In the genomic region with DNA sequence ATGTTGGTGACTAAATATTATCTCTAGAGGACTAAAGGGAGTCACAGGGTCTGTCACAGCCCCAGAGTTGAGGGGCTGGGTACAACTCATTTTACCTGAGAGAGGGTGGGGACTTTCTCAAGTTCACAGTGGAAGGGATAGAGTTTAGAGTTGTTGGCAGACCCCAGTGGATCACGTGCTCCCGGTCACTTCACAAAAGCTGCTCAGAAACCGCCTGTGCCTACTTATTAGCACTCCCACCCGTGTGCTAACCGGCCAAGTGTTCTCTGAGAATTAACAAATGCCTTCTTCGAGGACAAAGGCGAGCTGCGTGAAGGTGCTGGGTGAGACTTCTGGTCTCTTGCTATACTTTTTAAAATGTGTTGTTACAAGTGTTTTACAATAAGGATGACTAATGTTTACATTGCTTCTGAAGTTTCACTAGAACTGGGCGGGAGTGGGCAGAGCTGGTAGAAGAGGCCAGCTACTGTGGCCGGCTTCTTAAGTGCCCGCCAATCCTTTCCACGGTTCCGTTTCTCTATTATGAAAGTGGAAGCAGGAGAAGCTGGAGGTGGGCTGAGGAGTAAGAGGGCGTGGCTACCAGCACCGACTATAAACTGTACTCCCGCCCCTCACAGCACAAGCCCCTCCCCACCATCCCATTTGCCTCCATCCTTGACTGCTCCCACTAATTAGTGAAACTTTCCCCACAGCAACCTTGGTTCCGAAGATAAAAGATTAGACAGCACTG, we compare ENCODE assay signal across 8 mouse cellular contexts. TPM values are rescaled to one million over a fixed set of nuclear protein-coding genes. Genes with fewer than 3 reads are reported as not detected.
DNase-seq lines count a peak whose midpoint lies in the region; ATAC-seq and TF ChIP-seq lines count a peak whose summit lies in the region.

No protein-coding gene starts in this region.

- no peak for TF ChIP-seq CTCF in hindbrain, postnatal 0 days (IDR thresholded peaks at IDR 0.05; ENCODE audit: low read depth)
- TF ChIP-seq CTCF in small intestine, adult 2 months (IDR thresholded peaks at IDR 0.05; ENCODE audit: extremely low read depth, insufficient read length, insufficient replicate concordance, low read depth, low read length): no peak

- no peaks in the 10 kb centered on the region for H3K9me3 ChIP-seq in hindbrain, embryonic 16.5 days (ENCODE audit: control insufficient read depth, low read length)
- no peaks in the 10 kb centered on the region for H3K9me3 ChIP-seq in hindbrain, postnatal 0 days (ENCODE audit: low read length)
- H3K9me3 ChIP-seq in liver, embryonic 12.5 days (replicated peaks): no peaks in the 10 kb centered on the region

- H3K36me3 ChIP-seq in hindbrain, embryonic 16.5 days (ENCODE audit: control insufficient read depth, insufficient read depth, low read length): no peaks in the 10 kb centered on the region
- H3K36me3 ChIP-seq in hindbrain, postnatal 0 days (ENCODE audit: insufficient read depth, low read length): no peaks in the 10 kb centered on the region
- no peaks in the 10 kb centered on the region for H3K36me3 ChIP-seq in liver, embryonic 12.5 days
- no peaks in the 10 kb centered on the region for H3K36me3 ChIP-seq in small intestine, adult 2 months (ENCODE audit: control insufficient read depth, insufficient read depth, low read length)

- H3K27me3 ChIP-seq in hindbrain, embryonic 16.5 days (replicated peaks; ENCODE audit: control insufficient read depth, insufficient read depth, low read length): no peaks in the 10 kb centered on the region
- H3K27me3 ChIP-seq in hindbrain, postnatal 0 days (ENCODE audit: insufficient read depth, low read length): no peaks in the 10 kb centered on the region
- no peaks in the 10 kb centered on the region for H3K27me3 ChIP-seq in liver, embryonic 12.5 days (replicated peaks)
- H3K27me3 ChIP-seq in small intestine, adult 2 months (ENCODE audit: control insufficient read depth, insufficient read depth, low read length): no peaks in the 10 kb centered on the region

- no peak; the same call in 1 of the 2 replicates for TF ChIP-seq POLR2A in small intestine, adult 2 months (IDR thresholded peaks at IDR 0.05; ENCODE audit: low read depth, low read length)

- no peak for DNase-seq in hindbrain, postnatal 0 days (ENCODE audit: low spot score)
- DNase-seq in spleen, postnatal 36 days (ENCODE audit: low spot score in 2 of 2): no peak
- no peak for DNase-seq in layer of hippocampus, postnatal 14 days (ENCODE audit: low spot score in 2 of 2)

- no peak overlapping the region for H3K27ac ChIP-seq in hindbrain, embryonic 16.5 days (ENCODE audit: low read depth, low read length)
- H3K27ac ChIP-seq in hindbrain, postnatal 0 days: no peak overlapping the region
- H3K27ac ChIP-seq in liver, embryonic 12.5 days: no peak overlapping the region
- no peak overlapping the region for H3K27ac ChIP-seq in small intestine, adult 2 months (ENCODE audit: insufficient read depth, low read depth, low read length)

- H3K4me2 ChIP-seq in hindbrain, embryonic 16.5 days (ENCODE audit: low read length): 0 out of 2 replicates have a peak overlapping the region, but pooled peaks have one; percentile 10
- no peak overlapping the region for H3K4me2 ChIP-seq in hindbrain, postnatal 0 days (ENCODE audit: low read depth, low read length)
- H3K4me2 ChIP-seq in liver, embryonic 12.5 days: peak overlapping the region; percentile 38

- WGBS in hindbrain, embryonic 16.5 days: 42% methylated on average over 17 of the region's 17 CpGs
- 45% methylated on average over 17 of the region's 17 CpGs for WGBS in hindbrain, postnatal 0 days
- 35% methylated on average over 17 of the region's 17 CpGs for WGBS in liver, embryonic 12.5 days (ENCODE audit: insufficient replicate concordance)
- WGBS in small intestine, adult 2 months: 14% methylated on average over 17 of the region's 17 CpGs

- no peaks in the 10 kb centered on the region for H3K4me1 ChIP-seq in hindbrain, embryonic 16.5 days (ENCODE audit: control insufficient read depth, insufficient read depth, low read depth, low read length)
- no peaks in the 10 kb centered on the region for H3K4me1 ChIP-seq in hindbrain, postnatal 0 days (ENCODE audit: insufficient read depth, low read length)
- H3K4me1 ChIP-seq in liver, embryonic 12.5 days: peaks cover 7% of the 10 kb centered on the region; the same call in 1 of the 2 replicates
- H3K4me1 ChIP-seq in small intestine, adult 2 months (ENCODE audit: control insufficient read depth, insufficient read depth, insufficient read length, low read length): peaks cover 5% of the 10 kb centered on the region; the same call in 1 of the 2 replicates

- no peak overlapping the region for H3K4me3 ChIP-seq in hindbrain, embryonic 16.5 days (ENCODE audit: low read length)
- no peak overlapping the region for H3K4me3 ChIP-seq in hindbrain, postnatal 0 days (ENCODE audit: low read length)
- H3K4me3 ChIP-seq in liver, embryonic 12.5 days: no peak overlapping the region
- peak overlapping the region; percentile 31 for H3K4me3 ChIP-seq in small intestine, adult 2 months (ENCODE audit: low read depth, low read length)

- H3K9ac ChIP-seq in hindbrain, embryonic 16.5 days (ENCODE audit: low read depth, low read length): no peak overlapping the region
- H3K9ac ChIP-seq in hindbrain, postnatal 0 days (replicated peaks; ENCODE audit: low read length): no peak overlapping the region
- no peak overlapping the region for H3K9ac ChIP-seq in liver, embryonic 12.5 days

- ATAC-seq in hindbrain, embryonic 16.5 days: no peak
- ATAC-seq in hindbrain, postnatal 0 days: no peak
- ATAC-seq in granulocyte monocyte progenitor cell, adult 5-6 weeks (replicated peaks; ENCODE audit: poor library complexity, severe bottlenecking): peak; percentile 88
- ATAC-seq in liver, embryonic 12.5 days: no peak
- no peak for ATAC-seq in erythroblast, adult 5-6 weeks (replicated peaks; ENCODE audit: low FRiP score, poor library complexity, severe bottlenecking)

RNA-seq across cellular contexts. Expression of a gene that starts 11.5 kb away (rescaled TPM):
- not detected in 2 replicates for polyA plus RNA-seq in hindbrain, embryonic 16.5 days (2015; fragmentation: Nextera tagmentation; extraction: Ambion mirVana)
- total RNA-seq in hindbrain, postnatal 0 days (2014; rRNA removed): not detected in 2 replicates
- polyA plus RNA-seq in hindbrain, postnatal 0 days (2015; fragmentation: Nextera tagmentation; extraction: Ambion mirVana): 0.08 TPM in 1 of 2 replicates, not detected in the other
- 0.28 and 3.8 TPM in 2 replicates for total RNA-seq in granulocyte monocyte progenitor cell, adult 5-6 weeks (2014; fragmentation: Nextera tagmentation)
- total RNA-seq in granulocyte monocyte progenitor cell, adult 5-6 weeks (2017): 0.21 and 0.26 TPM in 2 replicates
- polyA plus RNA-seq in liver, embryonic 12.5 days (2016; fragmentation: Nextera tagmentation; extraction: Ambion mirVana): not detected in 2 replicates
- 3.0 and 5.4 TPM in 2 replicates for polyA plus RNA-seq in small intestine, adult 2 months (2012; rRNA removed)
- not detected in 2 replicates for total RNA-seq in erythroblast, adult 5-6 weeks (2015; ENCODE audit: low replicate concordance)
- total RNA-seq in erythroblast, adult 5-6 weeks (2017; ENCODE audit: low replicate concordance): not detected in 2 replicates
- total RNA-seq in layer of hippocampus, postnatal 14 days (2021): under 1 TPM; 0.14 to 0.41 TPM

RNA-seq across cellular contexts. Expression of a gene that starts 21.1 kb away (rescaled TPM):
- 0.20 and 0.33 TPM in 2 replicates for polyA plus RNA-seq in hindbrain, embryonic 16.5 days (2015; fragmentation: Nextera tagmentation; extraction: Ambion mirVana)
- 1.5 and 1.9 TPM in 2 replicates for total RNA-seq in hindbrain, postnatal 0 days (2014; rRNA removed)
- polyA plus RNA-seq in hindbrain, postnatal 0 days (2015; fragmentation: Nextera tagmentation; extraction: Ambion mirVana): 0.21 and 0.78 TPM in 2 replicates
- total RNA-seq in granulocyte monocyte progenitor cell, adult 5-6 weeks (2014; fragmentation: Nextera tagmentation): 0.99 and 1.0 TPM in 2 replicates
- total RNA-seq in granulocyte monocyte progenitor cell, adult 5-6 weeks (2017): 0.22 and 0.88 TPM in 2 replicates
- polyA plus RNA-seq in liver, embryonic 12.5 days (2016; fragmentation: Nextera tagmentation; extraction: Ambion mirVana): 1.0 and 1.2 TPM in 2 replicates
- 9.1 and 14.4 TPM in 2 replicates for polyA plus RNA-seq in small intestine, adult 2 months (2012; rRNA removed)
- total RNA-seq in erythroblast, adult 5-6 weeks (2015; ENCODE audit: low replicate concordance): 2.1 and 3.8 TPM in 2 replicates
- total RNA-seq in erythroblast, adult 5-6 weeks (2017; ENCODE audit: low replicate concordance): 1.3 and 3.2 TPM in 2 replicates
- 1 to 10 TPM; 1.8 to 3.0 TPM for total RNA-seq in layer of hippocampus, postnatal 14 days (2021)

RNA-seq across cellular contexts. Expression of a gene that starts 51.4 kb away (rescaled TPM):
- 180 and 196 TPM in 2 replicates for polyA plus RNA-seq in hindbrain, embryonic 16.5 days (2015; fragmentation: Nextera tagmentation; extraction: Ambion mirVana)
- 358 and 359 TPM in 2 replicates for total RNA-seq in hindbrain, postnatal 0 days (2014; rRNA removed)
- polyA plus RNA-seq in hindbrain, postnatal 0 days (2015; fragmentation: Nextera tagmentation; extraction: Ambion mirVana): 131 and 141 TPM in 2 replicates
- total RNA-seq in granulocyte monocyte progenitor cell, adult 5-6 weeks (2014; fragmentation: Nextera tagmentation): 0.53 TPM in 1 of 2 replicates, not detected in the other
- total RNA-seq in granulocyte monocyte progenitor cell, adult 5-6 weeks (2017): 0.17 and 0.41 TPM in 2 replicates
- polyA plus RNA-seq in liver, embryonic 12.5 days (2016; fragmentation: Nextera tagmentation; extraction: Ambion mirVana): 10.6 TPM in 2 replicates
- polyA plus RNA-seq in small intestine, adult 2 months (2012; rRNA removed): 4.9 and 5.0 TPM in 2 replicates
- total RNA-seq in erythroblast, adult 5-6 weeks (2015; ENCODE audit: low replicate concordance): not detected in 2 replicates
- total RNA-seq in erythroblast, adult 5-6 weeks (2017; ENCODE audit: low replicate concordance): not detected in 2 replicates
- 100 to 1,000 TPM; 221 to 224 TPM for total RNA-seq in layer of hippocampus, postnatal 14 days (2021)

Comparison
In these comparisons a context has a peak if more than half of its experiments do, and no peak if none do; other contexts are left out.
1. RNA of a gene that starts 51.4 kb away (total RNA-seq): 358 to 359 TPM in hindbrain, postnatal 0 days and 221 to 224 TPM in layer of hippocampus, postnatal 14 days; 0.17 to 0.53 TPM in granulocyte monocyte progenitor cell, adult 5-6 weeks and not detected in erythroblast, adult 5-6 weeks; every median in the first group is over 100 times any median in the second.